Mouse (Mus musculus) layer of hippocampus, postnatal 10 days (tissue): ENCODE data around the gene BC034090. TPM values are rescaled to one million over a fixed set of nuclear protein-coding genes. Genes with fewer than 3 reads are reported as not detected.

ENCODE experiments used
- DNase-seq, 2 experiments: peaks; one replicate each; pipeline ENCODE4 v3.0.0; 2021; ENCODE audit warnings: low spot score in 2 of 2
- total RNA-seq, 2 experiments: library from RNA; stranded (reverse); gene quantifications; 2 replicates each; pipeline ENCODE4 v1.2.3; 2021

The BC034090 gene
- total RNA-seq, 2 experiments from 2014 or later, result 6.2 to 8.4 TPM

DNA sequence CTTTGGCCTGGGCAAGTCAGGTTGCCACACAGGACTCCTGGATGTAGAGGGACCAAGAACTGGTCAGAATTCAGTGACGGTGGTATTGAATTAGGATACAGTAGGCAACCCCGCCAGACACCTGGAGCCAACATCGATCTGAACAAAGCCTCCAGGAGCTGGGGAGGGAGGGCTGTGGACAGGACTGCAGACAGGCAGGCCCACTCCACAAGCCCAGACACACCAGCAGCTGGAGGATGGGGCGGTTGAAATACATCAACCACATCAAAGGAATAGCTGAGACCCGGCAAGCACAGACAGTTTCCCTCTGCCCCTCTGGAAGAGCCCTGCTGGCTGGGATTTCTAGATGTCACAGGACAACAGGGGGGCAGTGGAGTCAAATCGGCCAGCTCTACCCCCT, 27.4 kb downstream of the BC034090 start:
- no peak for DNase-seq

- no peak for DNase-seq
Measured at GRCm38 (mm10) chr1:155216313-155216712, 27.9 kb downstream of the BC034090 start.

DNA sequence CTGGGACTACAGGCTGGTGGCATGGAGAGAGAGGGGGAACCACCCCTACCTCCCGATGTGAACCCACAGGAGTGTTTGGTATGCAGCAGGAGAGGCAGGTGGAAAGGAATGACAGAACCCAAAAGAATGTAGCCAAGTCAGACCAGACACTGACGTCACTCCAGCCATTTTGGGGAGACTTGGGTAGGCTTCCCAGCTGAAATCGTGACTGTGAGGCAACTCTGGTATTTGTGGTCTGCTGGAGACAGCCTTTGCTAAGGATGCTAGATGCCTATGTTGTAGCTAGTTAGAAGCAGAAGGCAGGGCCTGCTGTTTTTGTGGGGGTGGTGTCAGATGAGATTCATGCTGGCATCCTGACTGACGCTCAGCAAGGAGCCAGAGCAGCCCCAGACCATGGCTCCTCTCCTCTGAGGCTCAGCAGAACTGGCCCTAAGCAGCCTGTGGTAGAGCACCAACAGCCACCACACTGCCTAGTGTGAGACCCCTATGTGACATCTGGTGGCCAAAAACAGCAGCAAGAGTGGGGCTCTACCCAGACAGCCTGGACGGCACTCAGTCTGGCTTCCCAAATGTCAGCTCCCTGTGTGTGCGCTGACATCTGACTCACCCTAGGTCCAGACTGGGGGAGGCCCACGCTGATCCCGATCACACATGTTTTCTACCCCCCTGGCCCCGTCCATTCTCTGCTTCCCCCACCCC, 29.0 kb downstream of the BC034090 start:
- DNase-seq, result peak in 1 of 2 experiments; percentile 56

GRCm38 (mm10) chr1:155213912-155214311, 30.3 kb downstream of the BC034090 start:
- DNase-seq, result no peak

DNA sequence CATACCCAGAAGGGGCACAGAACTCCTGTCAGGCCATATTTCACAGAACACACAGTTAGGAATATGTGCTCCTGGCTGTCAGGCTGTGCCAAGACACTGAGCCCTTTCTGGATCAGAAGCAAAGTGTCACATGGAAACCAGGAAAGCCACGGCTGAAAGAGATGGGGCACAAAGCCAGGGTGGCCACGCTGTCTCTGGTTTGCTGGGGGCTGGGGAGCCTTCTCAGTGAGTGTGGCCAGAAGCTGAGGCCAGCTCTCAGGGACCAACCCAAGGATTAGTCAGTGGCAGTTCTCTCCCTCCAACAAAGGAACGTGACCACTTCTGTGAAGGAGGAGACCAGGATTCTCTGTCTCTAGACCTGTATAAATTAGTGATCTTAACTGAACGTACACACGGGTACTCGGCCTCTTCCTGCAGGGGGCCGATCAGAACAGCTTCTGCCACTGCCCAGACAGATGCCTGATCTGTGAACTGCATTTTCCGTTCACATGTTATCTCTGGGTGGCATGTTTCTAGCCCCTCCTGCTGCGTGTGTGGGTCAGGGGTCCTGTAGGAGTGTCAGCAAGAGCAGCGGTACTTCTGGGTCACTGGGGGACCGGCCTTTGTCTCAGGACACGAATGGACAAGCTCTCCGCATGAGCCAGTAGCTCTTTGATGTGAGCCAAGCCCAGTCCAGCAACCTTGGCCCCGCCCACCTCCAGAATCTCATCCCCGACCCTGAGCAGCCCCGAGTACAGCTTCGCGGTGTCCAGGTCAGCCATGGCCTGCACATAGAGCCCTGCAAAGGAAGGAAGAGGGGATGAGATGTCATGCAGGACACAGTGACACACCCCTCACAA, 31.1 kb downstream of the BC034090 start:
- peak; percentile 65 to 69 for DNase-seq

DNA sequence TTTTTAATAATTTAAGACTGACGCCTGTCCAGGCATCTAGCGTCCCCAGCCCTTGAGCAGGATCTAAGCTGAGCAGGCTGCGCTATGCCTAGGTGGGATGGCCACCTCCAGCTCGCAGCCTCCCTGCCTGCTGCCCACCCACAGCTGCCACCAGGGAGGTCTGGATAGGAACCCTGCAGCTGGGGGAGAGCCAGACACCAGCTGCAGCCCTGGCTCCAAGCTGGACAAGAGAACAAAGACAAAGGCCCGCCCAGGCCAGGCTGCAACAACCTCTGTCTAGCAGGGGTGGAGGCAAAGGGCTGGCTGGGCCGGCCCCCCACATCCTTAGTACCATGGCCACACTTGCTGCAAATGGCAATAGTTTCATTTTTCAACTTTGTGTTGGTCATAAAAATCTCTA, 31.8 kb downstream of the BC034090 start:
- peak in 1 of 2 experiments; percentile 64 for DNase-seq

DNA sequence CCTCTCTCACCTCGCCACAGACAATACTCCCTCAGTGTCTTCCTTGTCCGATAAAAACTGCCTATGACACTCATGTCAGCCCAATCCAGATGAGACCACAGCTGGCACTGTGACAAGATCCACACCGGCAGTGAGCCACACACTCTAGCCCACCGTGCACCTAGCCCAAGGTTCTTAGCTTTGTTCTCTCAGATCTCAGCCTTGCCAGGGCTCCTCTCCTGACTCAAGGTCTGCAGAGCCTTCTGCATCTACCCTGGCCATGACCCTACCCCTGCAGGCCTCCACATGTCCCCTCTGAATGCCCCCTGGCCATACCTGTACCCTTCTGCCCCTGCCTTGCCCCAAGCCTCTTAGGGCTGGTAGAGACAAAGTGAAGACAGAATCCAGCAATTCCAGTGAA, 32.2 kb downstream of the BC034090 start:
- peak in 1 of 2 experiments; percentile 25 for DNase-seq

- no peak for DNase-seq
Measured at GRCm38 (mm10) chr1:155211017-155211416, 33.2 kb downstream of the BC034090 start.

DNA sequence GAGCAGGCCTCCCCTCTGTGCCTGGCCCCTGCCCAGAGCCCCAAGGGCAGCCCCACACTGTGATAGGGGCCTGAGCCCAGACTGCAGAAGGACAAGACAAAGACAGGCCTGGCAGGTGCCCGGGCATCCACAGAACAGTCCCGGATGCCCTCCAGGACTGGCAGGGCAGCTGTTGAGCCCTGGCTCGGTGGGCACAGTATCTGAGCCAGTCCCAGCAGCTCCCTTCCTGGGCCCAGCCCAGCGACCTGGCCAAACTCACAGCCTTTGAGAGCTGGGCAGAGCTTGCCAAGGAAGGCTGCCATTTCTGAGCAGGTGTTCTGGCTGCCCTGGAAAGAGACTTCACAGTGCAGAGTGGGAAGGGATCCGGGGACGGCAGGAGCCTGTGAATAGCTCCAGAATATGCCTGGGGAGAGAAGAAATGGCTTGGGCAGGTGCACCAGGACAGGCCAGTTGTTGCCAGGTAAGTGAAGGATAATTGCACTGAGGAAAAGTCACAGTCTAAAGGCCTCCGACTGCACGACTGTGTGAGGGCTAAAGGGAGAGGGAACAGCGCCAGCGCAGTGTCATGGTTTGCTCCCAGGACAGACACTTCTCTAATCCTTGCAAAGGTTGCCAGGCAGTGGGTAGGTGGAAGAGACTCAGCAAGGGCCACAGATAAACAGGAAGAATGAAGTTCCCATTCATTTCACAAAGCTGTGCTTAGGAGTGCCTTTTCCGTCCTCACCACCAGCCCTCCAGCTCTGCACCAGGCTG, 34.1 kb downstream of the BC034090 start:
- DNase-seq, result peak in 1 of 2 experiments; percentile 65

DNA sequence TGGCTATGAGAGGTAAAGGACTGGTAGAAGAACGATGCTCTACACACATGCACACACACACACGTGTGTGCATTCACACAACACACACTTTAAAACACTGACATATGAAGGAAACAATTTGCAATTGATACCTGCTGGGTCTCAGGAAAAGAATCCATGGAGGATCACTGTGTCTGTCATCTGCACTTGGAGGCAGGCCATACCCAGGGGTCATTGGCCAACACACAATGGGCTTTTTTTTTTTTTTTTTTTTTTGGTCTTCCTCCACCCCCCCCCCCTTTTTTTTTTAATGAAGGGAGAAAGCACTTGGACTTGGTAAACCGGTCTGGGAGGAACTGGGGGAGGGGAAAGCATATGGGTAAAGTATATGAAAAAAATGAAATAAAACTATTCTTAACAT, 36.4 kb downstream of the BC034090 start:
- no peak for DNase-seq

DNA sequence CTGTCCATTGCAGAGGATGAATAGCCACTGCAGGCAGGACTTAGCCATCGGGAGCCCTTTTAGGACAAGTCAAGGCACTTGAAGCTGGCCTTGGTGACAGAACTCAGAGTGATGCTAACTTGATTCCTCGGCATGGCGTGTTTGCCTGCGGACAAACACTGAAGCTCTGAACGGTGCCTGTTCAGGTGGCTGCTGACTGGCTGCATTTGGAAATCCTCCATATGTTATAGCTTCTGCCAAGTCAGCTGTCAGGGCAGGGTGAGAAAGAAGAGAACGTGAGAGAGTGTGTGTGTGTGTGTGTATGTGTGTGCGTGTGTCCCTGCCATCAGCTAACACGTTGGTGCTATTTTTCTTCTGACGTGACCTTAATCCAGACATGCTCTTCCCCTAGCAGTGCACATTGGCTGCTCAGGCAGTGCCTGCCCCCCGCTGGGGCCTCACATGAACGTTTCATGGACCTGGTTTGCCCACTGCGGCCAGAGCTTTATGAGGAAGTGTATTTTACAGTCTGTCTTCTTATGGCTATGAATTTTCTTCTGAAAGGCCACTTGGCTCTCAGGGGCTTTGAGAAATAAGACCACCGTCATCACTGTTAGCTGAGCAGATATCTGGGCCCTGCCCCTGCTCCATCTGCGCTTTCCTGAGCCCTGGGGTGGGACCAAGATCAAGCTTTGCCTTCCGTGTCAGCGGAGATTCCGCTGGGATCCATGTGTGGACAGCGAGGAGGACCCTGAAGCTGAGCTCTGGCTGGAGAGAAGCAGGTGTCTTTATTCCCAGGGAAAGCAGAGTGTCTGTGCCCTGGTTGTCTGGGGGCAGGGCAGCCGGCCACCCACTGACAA, 38.2 kb downstream of the BC034090 start:
- DNase-seq, result peak in 1 of 2 experiments; percentile 22

GRCm38 (mm10) chr1:155205311-155205710, 38.9 kb downstream of the BC034090 start:
- no peak for DNase-seq

- peak in 1 of 2 experiments; percentile 67 for DNase-seq
Measured at GRCm38 (mm10) chr1:155204560-155205162, 39.6 kb downstream of the BC034090 start.

GRCm38 (mm10) chr1:155203954-155204353, 40.3 kb downstream of the BC034090 start:
- peak in 1 of 2 experiments; percentile 19 for DNase-seq

GRCm38 (mm10) chr1:155203101-155203500, 41.1 kb downstream of the BC034090 start:
- no peak for DNase-seq

DNA sequence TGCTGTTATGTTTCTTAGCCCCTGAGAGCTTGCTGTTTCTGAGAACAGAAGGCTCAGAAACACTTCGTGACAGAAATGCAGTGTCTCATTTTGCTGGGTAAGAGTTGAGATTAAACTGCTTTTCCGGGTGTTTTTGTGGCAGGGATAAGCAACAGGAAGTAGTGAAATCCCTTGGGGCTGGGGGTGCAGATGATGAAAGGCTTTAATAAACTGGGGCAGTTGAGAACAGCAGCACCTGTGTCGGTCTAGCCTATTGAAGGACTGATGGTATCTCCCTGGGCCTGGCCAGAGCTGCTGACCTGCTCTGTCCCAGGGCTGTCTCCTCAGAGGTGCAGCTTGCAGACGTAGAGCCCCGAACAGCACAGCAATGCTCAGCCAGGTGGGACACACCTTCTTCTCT, 41.8 kb downstream of the BC034090 start:
- DNase-seq, result no peak

- DNase-seq, result no peak
Measured at GRCm38 (mm10) chr1:155201914-155202313, 42.3 kb downstream of the BC034090 start.

GRCm38 (mm10) chr1:155201373-155201879, 42.8 kb downstream of the BC034090 start:
- DNase-seq, result peak in 1 of 2 experiments; percentile 36

GRCm38 (mm10) chr1:155200967-155201366, 43.3 kb downstream of the BC034090 start:
- no peak for DNase-seq

- no peak for DNase-seq
Measured at GRCm38 (mm10) chr1:155199522-155199921, 44.7 kb downstream of the BC034090 start.
